Mouse (Mus musculus): ENCODE measurements around the gene Tsc1. TPM values are rescaled to one million over a fixed set of nuclear protein-coding genes. Genes with fewer than 3 reads are reported as not detected.

Tsc1 gene
- polyA plus RNA-seq, 1 experiment from 2014 or later, result 16.4 TPM

DNA sequence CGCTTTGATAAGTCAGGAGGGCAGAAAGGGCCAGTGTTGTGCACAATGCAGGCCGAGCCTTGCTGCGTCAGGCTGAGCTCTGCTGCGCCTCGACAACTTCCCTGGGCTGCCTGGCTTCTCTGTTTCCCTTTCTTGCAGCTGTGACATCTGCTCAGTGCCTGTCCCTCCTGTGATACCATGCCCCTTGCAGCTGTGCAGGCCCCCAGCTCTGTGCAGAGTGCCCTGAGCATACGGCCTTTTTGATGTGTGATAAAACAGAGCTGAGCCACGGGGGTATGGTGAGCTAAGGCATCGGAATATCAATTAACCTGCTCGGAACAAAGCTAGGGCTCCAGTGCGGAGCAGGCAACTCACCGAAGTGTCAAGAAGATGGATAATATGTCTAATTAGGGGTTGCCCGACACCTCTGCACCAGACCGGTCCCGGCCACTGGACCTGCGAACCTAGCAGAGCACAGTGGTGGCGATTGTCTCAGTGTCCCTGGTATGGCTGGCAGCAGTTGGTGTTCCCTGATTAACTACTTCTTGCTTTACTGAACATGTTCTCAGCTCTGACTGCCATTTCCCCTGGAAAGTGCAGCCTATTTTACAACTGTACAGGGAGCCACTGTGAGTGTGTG is 86.9 kb downstream of the Tsc1 start:
- Histone ChIP-seq H3K4me2 (ENCODE audit: low read depth, low read length) (no peak overlapping the region), H3K4me1 (ENCODE audit: control insufficient read depth, insufficient read depth, low read length) (no peaks in the 10 kb centered on the region), H3K27ac (replicated peaks; ENCODE audit: low read depth, low read length) (no peak overlapping the region), H3K27me3 (ENCODE audit: control insufficient read depth, insufficient read depth, low read length) (no peaks in the 10 kb centered on the region), H3K9ac (replicated peaks; ENCODE audit: low read length) (no peak overlapping the region), H3K4me3 (ENCODE audit: low read depth, low read length) (no peak overlapping the region), H3K9me3 (replicated peaks; ENCODE audit: control insufficient read depth, low read length) (no peaks in the 10 kb centered on the region), H3K36me3 (replicated peaks; ENCODE audit: control insufficient read depth, insufficient read depth, low read depth, low read length) (no peaks in the 10 kb centered on the region)
- ATAC-seq (replicated peaks; ENCODE audit: insufficient number of reproducible peaks, low FRiP score, low TSS enrichment, low read depth) (no peak), DNase-seq (ENCODE audit: low spot score) (no peak)
- 25% methylated on average over 16 of the region's 16 CpGs for WGBS

DNA sequence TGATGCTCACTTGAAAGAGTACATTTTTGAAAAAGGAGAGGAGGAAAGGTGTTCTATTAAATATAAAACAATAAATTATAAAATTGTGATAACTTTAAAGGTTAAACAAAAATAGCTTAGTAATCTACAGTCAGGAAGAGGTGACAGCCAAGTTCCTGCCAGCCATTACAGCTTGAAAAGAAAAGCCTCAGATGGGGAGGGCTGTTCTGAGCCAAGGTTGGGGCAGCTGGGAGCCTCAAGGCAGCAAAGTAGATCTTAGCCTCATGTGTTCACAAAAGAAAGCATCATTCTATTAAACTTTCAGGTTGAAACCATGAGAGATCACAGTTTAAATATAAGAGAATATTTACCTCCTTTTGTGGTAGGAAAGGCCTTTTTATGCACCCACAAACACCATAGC is 89.6 kb downstream of the Tsc1 start:
- Histone ChIP-seq H3K9ac (replicated peaks; ENCODE audit: low read length) (no peak overlapping the region), H3K4me1 (ENCODE audit: control insufficient read depth, insufficient read depth, low read length) (no peaks in the 10 kb centered on the region), H3K4me3 (ENCODE audit: low read depth, low read length) (no peak overlapping the region), H3K27ac (replicated peaks; ENCODE audit: low read depth, low read length) (no peak overlapping the region), H3K36me3 (replicated peaks; ENCODE audit: control insufficient read depth, insufficient read depth, low read depth, low read length) (no peaks in the 10 kb centered on the region), H3K9me3 (replicated peaks; ENCODE audit: control insufficient read depth, low read length) (no peaks in the 10 kb centered on the region), H3K4me2 (ENCODE audit: low read depth, low read length) (no peak overlapping the region), H3K27me3 (ENCODE audit: control insufficient read depth, insufficient read depth, low read length) (no peaks in the 10 kb centered on the region)
- no peak for ATAC-seq (replicated peaks; ENCODE audit: insufficient number of reproducible peaks, low FRiP score, low TSS enrichment, low read depth)
- no peak for DNase-seq (ENCODE audit: low spot score)

DNA sequence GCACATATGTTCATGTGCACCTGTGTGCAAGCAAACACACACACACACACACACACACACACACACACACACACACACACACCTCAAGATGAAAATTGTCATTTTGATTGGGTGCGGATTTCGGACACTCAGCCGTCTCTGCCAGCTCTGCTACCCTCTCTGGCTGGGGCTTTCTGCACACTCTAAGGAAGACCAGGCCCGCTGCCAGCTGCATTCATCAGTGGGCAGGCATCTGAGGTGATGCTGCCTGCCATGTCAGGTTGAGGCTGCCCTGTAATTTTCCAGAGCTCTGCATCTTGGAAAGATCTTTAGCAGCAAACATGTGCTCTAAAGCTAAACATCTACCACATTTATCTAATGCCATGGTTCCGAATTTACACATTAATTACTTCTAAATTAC is 96.1 kb downstream of the Tsc1 start:
- no peak for ATAC-seq (replicated peaks; ENCODE audit: insufficient number of reproducible peaks, low FRiP score, low TSS enrichment, low read depth)
- Histone ChIP-seq H3K27ac (replicated peaks; ENCODE audit: low read depth, low read length) (no peak overlapping the region), H3K4me1 (ENCODE audit: control insufficient read depth, insufficient read depth, low read length) (no peaks in the 10 kb centered on the region), H3K36me3 (replicated peaks; ENCODE audit: control insufficient read depth, insufficient read depth, low read depth, low read length) (no peaks in the 10 kb centered on the region), H3K4me3 (ENCODE audit: low read depth, low read length) (no peak overlapping the region), H3K9me3 (replicated peaks; ENCODE audit: control insufficient read depth, low read length) (no peaks in the 10 kb centered on the region), H3K4me2 (ENCODE audit: low read depth, low read length) (no peak overlapping the region), H3K9ac (replicated peaks; ENCODE audit: low read length) (no peak overlapping the region), H3K27me3 (ENCODE audit: control insufficient read depth, insufficient read depth, low read length) (no peaks in the 10 kb centered on the region)
- WGBS, result 85% methylated on average over 5 of the region's 5 CpGs
- no peak for DNase-seq (ENCODE audit: low spot score)

DNA sequence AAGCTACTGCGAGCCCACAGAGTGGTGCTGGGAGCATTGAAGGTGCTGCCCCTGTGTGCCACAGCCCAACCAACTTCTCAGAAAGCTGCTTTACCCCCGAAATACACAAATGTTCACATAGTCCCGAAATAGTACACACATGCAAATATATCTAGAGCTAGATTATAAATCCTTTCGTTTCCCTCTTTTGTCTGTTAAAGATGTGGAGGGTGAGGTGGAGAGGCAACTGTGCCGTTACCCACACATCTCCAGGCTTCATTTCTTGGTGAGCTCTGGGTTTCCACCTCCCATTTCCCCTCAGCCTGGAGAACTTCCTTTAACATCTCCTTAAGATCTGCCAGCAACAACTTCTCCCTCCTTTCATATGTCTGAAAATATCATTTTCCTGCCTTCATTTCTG is 99.1 kb downstream of the Tsc1 start:
- 91% methylated on average over 5 of the region's 5 CpGs for WGBS
- Histone ChIP-seq H3K4me3 (ENCODE audit: low read depth, low read length) (no peak overlapping the region), H3K27me3 (ENCODE audit: control insufficient read depth, insufficient read depth, low read length) (no peaks in the 10 kb centered on the region), H3K4me2 (ENCODE audit: low read depth, low read length) (no peak overlapping the region), H3K4me1 (ENCODE audit: control insufficient read depth, insufficient read depth, low read length) (no peaks in the 10 kb centered on the region), H3K27ac (replicated peaks; ENCODE audit: low read depth, low read length) (no peak overlapping the region), H3K9ac (replicated peaks; ENCODE audit: low read length) (no peak overlapping the region), H3K9me3 (replicated peaks; ENCODE audit: control insufficient read depth, low read length) (no peaks in the 10 kb centered on the region), H3K36me3 (replicated peaks; ENCODE audit: control insufficient read depth, insufficient read depth, low read depth, low read length) (no peaks in the 10 kb centered on the region)
- no peak for ATAC-seq (replicated peaks; ENCODE audit: insufficient number of reproducible peaks, low FRiP score, low TSS enrichment, low read depth)
- no peak for DNase-seq (ENCODE audit: low spot score)

Small RNAs within 50 kb of the gene (microRNA-seq; reads per million reads assigned to microRNA genes)
- gene Gm22824 (ENCODE audit: borderline number of aligned reads) (not detected), gene Mir3088 (ENCODE audit: borderline number of aligned reads) (1.4 reads per million)

Other genes starting within 250 kb of the Tsc1 start
- 2.7 and 4.1 TPM in 2 replicates for gene Ppp1r26, start 194.4 kb upstream of the Tsc1 start, polyA plus RNA-seq (2014; fragmentation: Nextera tagmentation; extraction: Ambion mirVana)
- gene 1700007K13Rik, start 174.9 kb upstream of the Tsc1 start, polyA plus RNA-seq (2014; fragmentation: Nextera tagmentation; extraction: Ambion mirVana), result 0.90 and 1.5 TPM in 2 replicates
- 68.4 and 71.4 TPM in 2 replicates for gene Mrps2, start 173.2 kb upstream of the Tsc1 start, polyA plus RNA-seq (2014; fragmentation: Nextera tagmentation; extraction: Ambion mirVana)
- not detected in 2 replicates for gene Gbgt1, start 144.3 kb upstream of the Tsc1 start, polyA plus RNA-seq (2014; fragmentation: Nextera tagmentation; extraction: Ambion mirVana)
- gene Gm10134, start 135.1 kb upstream of the Tsc1 start, polyA plus RNA-seq (2014; fragmentation: Nextera tagmentation; extraction: Ambion mirVana), result 0.68 TPM in 1 of 2 replicates, not detected in the other
- gene Ralgds, start 128.1 kb upstream of the Tsc1 start, polyA plus RNA-seq (2014; fragmentation: Nextera tagmentation; extraction: Ambion mirVana), result 41.7 and 44.8 TPM in 2 replicates
- not detected in 2 replicates for gene Cel, start 77.8 kb upstream of the Tsc1 start, polyA plus RNA-seq (2014; fragmentation: Nextera tagmentation; extraction: Ambion mirVana)
- gene Gtf3c5, start 57.5 kb upstream of the Tsc1 start, polyA plus RNA-seq (2014; fragmentation: Nextera tagmentation; extraction: Ambion mirVana), result 38.5 and 38.8 TPM in 2 replicates
- gene Gfi1b, start 19.2 kb upstream of the Tsc1 start, polyA plus RNA-seq (2014; fragmentation: Nextera tagmentation; extraction: Ambion mirVana), result 2.1 and 2.6 TPM in 2 replicates
- 1.4 and 2.1 TPM in 2 replicates for gene Spaca9, start 58.5 kb downstream of the Tsc1 start, polyA plus RNA-seq (2014; fragmentation: Nextera tagmentation; extraction: Ambion mirVana)
- gene Ak8, start 58.9 kb downstream of the Tsc1 start, polyA plus RNA-seq (2014; fragmentation: Nextera tagmentation; extraction: Ambion mirVana), result 0.75 and 0.97 TPM in 2 replicates
- 30.1 and 30.9 TPM in 2 replicates for gene Gtf3c4, start 199.1 kb downstream of the Tsc1 start, polyA plus RNA-seq (2014; fragmentation: Nextera tagmentation; extraction: Ambion mirVana)
- 18.6 and 20.0 TPM in 2 replicates for gene Ddx31, start 199.2 kb downstream of the Tsc1 start, polyA plus RNA-seq (2014; fragmentation: Nextera tagmentation; extraction: Ambion mirVana)